Mouse (Mus musculus) forebrain, embryonic 12.5 days (tissue): ENCODE measurements at regions not wholly inside any gene's neighbourhood (a gene's known extent, or its start where the extent isn't known, plus 50 kb on each side); places are given as distances from the start of the nearest gene placed in this dataset.

Source experiments
- ATAC-seq: fragments of 200-750 bp; cut with Nextera tagmentation; 2 replicates; pipeline ENCODE4 v1.8.0; 2017; ENCODE audit warnings: moderate TSS enrichment; ENCODE audit not compliant: low FRiP score
- H3K27ac ChIP-seq: fragments of 300-500 bp; sonication (generic); 2 replicates; pipeline ENCODE4 v1.5.1; 2016; ENCODE audit warnings: mild to moderate bottlenecking
- H3K27me3 ChIP-seq: fragments of 300-500 bp; sonication (generic); 2 replicates; pipeline ENCODE4 v1.6.1; 2016; ENCODE audit warnings: mild to moderate bottlenecking
- H3K36me3 ChIP-seq: fragments of 300-500 bp; sonication (generic); replicated peaks from 2 replicates; pipeline ENCODE4 v1.6.1; 2016; ENCODE audit warnings: mild to moderate bottlenecking
- H3K4me1 ChIP-seq: fragments of 300-500 bp; sonication (generic); 2 replicates; pipeline ENCODE4 v1.6.1; 2016
- H3K4me2 ChIP-seq: fragments of 300-500 bp; sonication (generic); 2 replicates; pipeline ENCODE4 v1.6.1; 2016; ENCODE audit warnings: mild to moderate bottlenecking, moderate library complexity
- H3K4me3 ChIP-seq: fragments of 300-500 bp; sonication (generic); replicated peaks from 2 replicates; pipeline ENCODE4 v1.5.1; 2016; ENCODE audit warnings: mild to moderate bottlenecking
- H3K9ac ChIP-seq: fragments of 300-500 bp; sonication (generic); 2 replicates; pipeline ENCODE4 v1.6.1; 2016; ENCODE audit warnings: mild to moderate bottlenecking
- H3K9me3 ChIP-seq: fragments of 300-500 bp; sonication (generic); 2 replicates; pipeline ENCODE4 v1.6.1; 2016
- WGBS: fragments of 180-500 bp; shearing (Covaris S2); methylation state at CpG from one replicate; pipeline ENCODE4 v1.1.7; 2016; 5-methylcytosine and 5-hydroxymethylcytosine counted together

- Histone ChIP-seq H3K36me3 (no peaks in the 10 kb centered on the region), H3K27me3 (no peaks in the 10 kb centered on the region), H3K4me1 (no peaks in the 10 kb centered on the region), H3K9me3 (no peaks in the 10 kb centered on the region), H3K9ac (no peak overlapping the region), H3K27ac (no peak overlapping the region), H3K4me3 (no peak overlapping the region), H3K4me2 (no peak overlapping the region)
- ATAC-seq, result no peak
- WGBS, result 88% methylated on average over 5 of the region's 5 CpGs
Measured at GRCm38 (mm10) chr15:62778899-62779298, 1066.1 kb downstream of the Gsdmc2 start.

DNA sequence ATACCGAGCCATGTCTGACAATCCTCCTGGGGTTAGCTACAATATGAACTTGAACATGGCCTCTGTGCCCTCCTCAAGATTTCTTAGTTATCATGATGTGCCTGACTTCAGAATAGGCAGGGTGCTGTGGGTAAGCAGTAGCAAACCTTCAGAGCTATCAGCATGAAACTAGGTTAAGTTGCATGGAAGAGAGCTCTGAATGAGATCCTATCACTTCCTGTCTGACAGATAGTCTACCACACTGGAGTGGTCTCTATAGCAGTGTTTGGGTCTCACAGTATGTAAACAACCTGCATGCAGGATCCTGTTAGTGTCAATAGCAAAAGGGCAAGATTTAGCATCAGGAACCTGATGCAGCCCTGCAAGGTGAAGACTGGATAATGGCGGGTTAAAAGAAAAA lies 1092.3 kb downstream of the Gsdmc2 start:
- no peak overlapping the region for H3K27ac ChIP-seq
- H3K4me3 ChIP-seq, result no peak overlapping the region
- 96% methylated on average over 2 of the region's 2 CpGs for WGBS
- H3K9me3 ChIP-seq, result no peaks in the 10 kb centered on the region
- no peaks in the 10 kb centered on the region for H3K36me3 ChIP-seq
- no peak for ATAC-seq
- H3K27me3 ChIP-seq, result no peaks in the 10 kb centered on the region
- H3K4me2 ChIP-seq, result no peak overlapping the region
- H3K9ac ChIP-seq, result no peak overlapping the region
- H3K4me1 ChIP-seq, result no peaks in the 10 kb centered on the region

DNA sequence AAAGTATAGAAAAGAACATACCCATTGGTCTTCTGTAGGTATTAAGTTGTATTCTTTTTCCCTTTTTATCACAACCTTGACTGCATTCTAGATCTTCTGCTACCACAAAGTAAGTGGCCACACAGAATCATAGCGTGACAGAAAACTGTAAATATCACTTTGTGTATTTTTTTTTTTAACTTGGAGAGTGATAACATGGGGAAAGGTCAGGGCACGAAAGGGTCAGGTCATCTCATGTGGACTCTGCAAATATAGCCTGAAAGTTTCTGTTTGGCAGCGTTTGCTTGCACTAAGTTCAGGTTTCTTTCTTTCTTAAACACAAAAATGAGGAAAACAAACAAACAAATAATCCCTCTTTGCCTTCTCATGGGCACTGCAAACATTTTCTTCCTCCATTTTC lies 1101.1 kb downstream of the Gsdmc2 start:
- Histone ChIP-seq H3K36me3 (no peaks in the 10 kb centered on the region), H3K27ac (no peak overlapping the region), H3K4me2 (no peak overlapping the region), H3K4me3 (no peak overlapping the region), H3K27me3 (no peaks in the 10 kb centered on the region), H3K9ac (no peak overlapping the region), H3K9me3 (no peaks in the 10 kb centered on the region), H3K4me1 (no peaks in the 10 kb centered on the region)
- no peak for ATAC-seq
- 80% methylated on average over 3 of the region's 3 CpGs for WGBS

- Histone ChIP-seq H3K9me3 (no peaks in the 10 kb centered on the region), H3K4me3 (no peak overlapping the region), H3K4me1 (no peaks in the 10 kb centered on the region), H3K36me3 (no peaks in the 10 kb centered on the region), H3K4me2 (no peak overlapping the region), H3K9ac (no peak overlapping the region), H3K27me3 (no peaks in the 10 kb centered on the region), H3K27ac (no peak overlapping the region)
- 34% methylated on average over 2 of the region's 2 CpGs for WGBS
- ATAC-seq, result peak; percentile 44; the same call in 1 of the 2 replicates
Measured at GRCm38 (mm10) chr15:62740746-62741145, 1104.2 kb downstream of the Gsdmc2 start.

- H3K27ac ChIP-seq, result no peak overlapping the region
- no peak overlapping the region for H3K4me3 ChIP-seq
- no peaks in the 10 kb centered on the region for H3K4me1 ChIP-seq
- H3K27me3 ChIP-seq, result no peaks in the 10 kb centered on the region
- WGBS, result 96% methylated on average over 1 of the region's 1 CpGs
- no peak overlapping the region for H3K9ac ChIP-seq
- H3K4me2 ChIP-seq, result no peak overlapping the region
- no peaks in the 10 kb centered on the region for H3K36me3 ChIP-seq
- no peak for ATAC-seq
- no peaks in the 10 kb centered on the region for H3K9me3 ChIP-seq
Measured at GRCm38 (mm10) chr15:62735334-62735733, 1109.6 kb downstream of the Gsdmc2 start.

DNA sequence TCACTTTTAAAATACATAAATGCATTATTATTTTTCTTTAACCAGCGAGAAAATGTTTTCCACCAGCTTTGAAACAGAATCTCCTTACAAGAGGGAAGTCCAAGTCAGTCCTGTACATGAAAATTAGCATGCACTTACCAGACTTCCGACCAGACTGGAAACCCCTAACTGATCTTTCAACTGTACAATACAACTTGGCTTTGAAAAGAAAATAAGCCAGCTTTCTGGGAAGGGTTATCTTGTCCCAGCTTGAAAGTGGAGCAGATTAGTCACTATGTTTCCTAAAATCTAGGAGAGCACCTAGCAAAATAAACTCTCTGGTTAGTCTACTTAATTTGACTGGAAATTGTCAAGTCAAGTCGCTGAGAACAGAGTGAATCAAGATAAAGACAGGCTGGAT lies 1110.1 kb downstream of the Gsdmc2 start:
- Histone ChIP-seq H3K9me3 (no peaks in the 10 kb centered on the region), H3K27me3 (no peaks in the 10 kb centered on the region), H3K4me1 (no peaks in the 10 kb centered on the region), H3K27ac (no peak overlapping the region), H3K36me3 (no peaks in the 10 kb centered on the region), H3K4me2 (no peak overlapping the region), H3K9ac (no peak overlapping the region), H3K4me3 (no peak overlapping the region)
- WGBS, result 78% methylated on average over 3 of the region's 3 CpGs
- no peak for ATAC-seq

- Histone ChIP-seq H3K9ac (no peak overlapping the region), H3K4me2 (no peak overlapping the region), H3K4me1 (no peaks in the 10 kb centered on the region), H3K27ac (no peak overlapping the region), H3K9me3 (no peaks in the 10 kb centered on the region), H3K4me3 (no peak overlapping the region), H3K36me3 (no peaks in the 10 kb centered on the region), H3K27me3 (no peaks in the 10 kb centered on the region)
- 88% methylated on average over 3 of the region's 3 CpGs for WGBS
- ATAC-seq, result no peak
Measured at GRCm38 (mm10) chr15:62730524-62730923, 1114.5 kb downstream of the Gsdmc2 start.

GRCm38 (mm10) chr15:62714265-62714664 lies 1130.7 kb downstream of the Gsdmc2 start:
- Histone ChIP-seq H3K4me1 (no peaks in the 10 kb centered on the region), H3K4me2 (no peak overlapping the region), H3K36me3 (no peaks in the 10 kb centered on the region), H3K27me3 (no peaks in the 10 kb centered on the region), H3K4me3 (no peak overlapping the region), H3K27ac (no peak overlapping the region), H3K9me3 (no peaks in the 10 kb centered on the region), H3K9ac (no peak overlapping the region)
- 44% methylated on average over 3 of the region's 3 CpGs for WGBS
- no peak for ATAC-seq

- H3K4me2 ChIP-seq, result no peak overlapping the region
- ATAC-seq, result no peak
- no peaks in the 10 kb centered on the region for H3K4me1 ChIP-seq
- no peaks in the 10 kb centered on the region for H3K9me3 ChIP-seq
- 91% methylated on average over 9 of the region's 9 CpGs for WGBS
- no peaks in the 10 kb centered on the region for H3K36me3 ChIP-seq
- H3K4me3 ChIP-seq, result no peak overlapping the region
- H3K27me3 ChIP-seq, result no peaks in the 10 kb centered on the region
- no peak overlapping the region for H3K9ac ChIP-seq
- H3K27ac ChIP-seq, result no peak overlapping the region
Measured at GRCm38 (mm10) chr15:62712543-62713131, 1132.3 kb downstream of the Gsdmc2 start.

DNA sequence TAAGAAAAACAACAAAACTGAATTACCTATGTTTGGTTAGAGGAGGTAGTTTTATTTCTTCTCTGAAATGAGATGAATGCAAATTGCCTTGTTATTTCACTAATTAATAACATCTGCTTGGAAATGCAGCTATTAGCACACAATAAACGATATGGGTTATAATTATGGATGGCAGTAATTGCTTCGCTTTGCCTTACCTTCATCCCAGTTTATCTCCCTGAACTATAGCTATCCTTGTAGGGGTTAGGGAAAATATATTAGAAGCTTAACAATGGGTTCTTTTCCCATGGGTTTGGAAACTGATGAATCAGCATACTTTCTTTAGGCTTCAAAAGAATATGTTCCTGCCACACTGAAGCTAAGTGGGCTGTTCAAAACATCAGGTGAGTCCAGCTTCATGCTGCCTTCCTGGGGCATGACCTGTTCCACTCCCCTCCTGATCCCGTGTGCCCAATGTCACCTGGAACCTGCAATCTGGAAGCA lies 1132.9 kb downstream of the Gsdmc2 start:
- ATAC-seq, result no peak
- H3K4me3 ChIP-seq, result no peak overlapping the region
- no peaks in the 10 kb centered on the region for H3K27me3 ChIP-seq
- no peak overlapping the region for H3K27ac ChIP-seq
- 80% methylated on average over 3 of the region's 3 CpGs for WGBS
- no peak overlapping the region for H3K9ac ChIP-seq
- no peaks in the 10 kb centered on the region for H3K4me1 ChIP-seq
- H3K9me3 ChIP-seq, result no peaks in the 10 kb centered on the region
- no peaks in the 10 kb centered on the region for H3K36me3 ChIP-seq
- H3K4me2 ChIP-seq, result no peak overlapping the region

DNA sequence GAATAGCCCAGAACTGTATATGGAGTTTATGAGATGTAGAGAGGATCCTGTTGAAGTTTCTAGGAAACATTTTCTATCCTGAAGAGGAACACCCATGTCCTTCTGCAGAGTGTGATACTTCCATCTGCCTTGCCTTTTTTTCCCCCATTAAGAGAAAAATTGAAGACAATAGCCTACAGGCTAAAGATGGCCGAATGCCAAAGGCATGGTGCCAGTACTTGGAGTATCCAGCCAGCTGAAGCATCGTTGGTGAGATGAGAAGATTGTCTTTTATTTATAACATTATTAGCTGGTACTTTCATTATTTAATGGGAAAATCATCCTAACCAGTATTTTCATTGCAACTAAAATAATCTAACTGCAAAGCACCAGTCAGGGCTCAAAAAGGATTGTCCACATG lies 1135.4 kb downstream of the Gsdmc2 start:
- Histone ChIP-seq H3K9ac (no peak overlapping the region), H3K36me3 (no peaks in the 10 kb centered on the region), H3K9me3 (no peaks in the 10 kb centered on the region), H3K4me2 (no peak overlapping the region), H3K4me1 (no peaks in the 10 kb centered on the region), H3K4me3 (no peak overlapping the region), H3K27ac (no peak overlapping the region), H3K27me3 (no peaks in the 10 kb centered on the region)
- WGBS, result 76% methylated on average over 2 of the region's 2 CpGs
- ATAC-seq, result no peak

GRCm38 (mm10) chr15:62698559-62698958 lies 1146.4 kb downstream of the Gsdmc2 start:
- Histone ChIP-seq H3K27me3 (no peaks in the 10 kb centered on the region), H3K36me3 (no peaks in the 10 kb centered on the region), H3K4me1 (no peaks in the 10 kb centered on the region), H3K9ac (no peak overlapping the region), H3K9me3 (no peaks in the 10 kb centered on the region), H3K4me3 (no peak overlapping the region), H3K27ac (no peak overlapping the region), H3K4me2 (no peak overlapping the region)
- WGBS, result 76% methylated on average over 1 of the region's 1 CpGs
- ATAC-seq, result no peak

GRCm38 (mm10) chr15:62694734-62695133 lies 1150.2 kb downstream of the Gsdmc2 start:
- Histone ChIP-seq H3K9me3 (no peaks in the 10 kb centered on the region), H3K9ac (no peak overlapping the region), H3K4me3 (no peak overlapping the region), H3K27me3 (no peaks in the 10 kb centered on the region), H3K36me3 (no peaks in the 10 kb centered on the region), H3K27ac (no peak overlapping the region), H3K4me1 (no peaks in the 10 kb centered on the region), H3K4me2 (no peak overlapping the region)
- no peak for ATAC-seq
- 65% methylated on average over 3 of the region's 3 CpGs for WGBS
